In genomic region chr3:146340316-146341055, GRCm38 (mm10) we compare ENCODE assay signal across 19 mouse cellular contexts.
DNase-seq lines count a peak whose midpoint lies in the region; ATAC-seq and TF ChIP-seq lines count a peak whose summit lies in the region.
"Had no signal": no experiment of that assay in that cellular context is flagged by ENCODE, and none has a peak within 500 bp of the region (broad histone marks: within the 10 kb centered on the region; RNA-seq: fewer than 3 reads in every experiment).

No protein-coding gene starts in this region.

- peak; percentile 21 for TF ChIP-seq RAD21 in CH12.LX (IDR thresholded peaks at IDR 0.05; ENCODE audit: low read depth, low read length)

- peaks cover 4% of the 10 kb centered on the region for H3K27me3 ChIP-seq in CH12.LX (replicated peaks)
- no peaks in the 10 kb centered on the region for H3K27me3 ChIP-seq in embryonic facial prominence, embryonic 15.5 days

- 40% methylated on average over 12 of the region's 12 CpGs for WGBS in embryonic facial prominence, embryonic 15.5 days

- H3K4me1 ChIP-seq in CH12.LX (ENCODE audit: control insufficient read depth in 1 of 2, insufficient read depth in 2 of 2) = peaks cover 0 to 5% of the 10 kb centered on the region in 2 experiments; a peak in 3 of 4 replicates
- H3K4me1 ChIP-seq in embryonic facial prominence, embryonic 15.5 days = peaks cover 13% of the 10 kb centered on the region

- no peak for TF ChIP-seq EP300 in CH12.LX (IDR thresholded peaks at IDR 0.05; ENCODE audit: low read length)

- no peak overlapping the region for H3K4me3 ChIP-seq in layer of hippocampus, adult 2 months
- H3K4me3 ChIP-seq in CH12.LX (replicated peaks in 1 of 3; ENCODE audit: low read depth in 2 of 3, low read length in 2 of 3, poor library complexity in 1 of 3) = no peak overlapping the region
- no peak overlapping the region for H3K4me3 ChIP-seq in embryonic facial prominence, embryonic 15.5 days (replicated peaks)
- H3K4me3 ChIP-seq: heart, adult 2 months; hindbrain, embryonic 10.5 days; megakaryocyte, embryonic 14.5 days; neural tube, embryonic 15.5 days had no signal

- no peaks in the 10 kb centered on the region for H3K36me3 ChIP-seq in CH12.LX (replicated peaks in 1 of 2; ENCODE audit: control insufficient read depth in 1 of 2, insufficient read depth in 1 of 2, low read length in 1 of 2)
- H3K36me3 ChIP-seq in embryonic facial prominence, embryonic 15.5 days = no peaks in the 10 kb centered on the region
- H3K36me3 ChIP-seq: hindbrain, embryonic 10.5 days; neural tube, embryonic 15.5 days had no signal

- no peak for ATAC-seq in embryonic facial prominence, embryonic 15.5 days (ENCODE audit: insufficient number of reproducible peaks, low FRiP score, low TSS enrichment, low read depth)
- ATAC-seq: forebrain, embryonic 16.5 days; lung, postnatal 0 days had no signal

- peaks cover 3% of the 10 kb centered on the region for H3K9me3 ChIP-seq in CH12.LX (replicated peaks; ENCODE audit: low read length)
- H3K9me3 ChIP-seq in embryonic facial prominence, embryonic 15.5 days (replicated peaks) = no peaks in the 10 kb centered on the region
- H3K9me3 ChIP-seq: hindbrain, embryonic 10.5 days; neural tube, embryonic 15.5 days had no signal

- DNase-seq in layer of hippocampus, adult 2 months (ENCODE audit: low spot score in 2 of 2) = peak in 1 of 2 experiments; percentile 9
- DNase-seq in layer of hippocampus, adult 9-11 months = no peak
- DNase-seq in 3T3-L1 (ENCODE audit: low read depth, low spot score) (peak; percentile 47), CH12.LX (ENCODE audit: extremely low read depth) (peak; percentile 28), adipocyte (ENCODE audit: low spot score) (no peak)
- DNase-seq in frontal cortex, adult 2 months (ENCODE audit: extremely low spot score in 1 of 2, low spot score in 1 of 2) = no peak
- no peak for DNase-seq in urinary bladder, postnatal 25 days (ENCODE audit: low spot score)
- DNase-seq: cerebellum, adult 8-10 months; heart, adult 2 months; kidney, adult 11 months; kidney, postnatal 10 days; right cerebral cortex, postnatal 4 days; thymus, postnatal 36 days had no signal

- no peak for TF ChIP-seq POLR2A in CH12.LX (IDR thresholded peaks at IDR 0.05; ENCODE audit: low read depth, low read length)

- in situ Hi-C loops in CH12.LX (cut with MboI; ENCODE audit: low pct_ligation_motif_present, low pct_unique_long_range_greater_than_20kb, low sequenced_read_pairs) = loop anchor here (10.0 kb wide), 3 partner anchors 154 to 604 kb away; partner anchors contain the start of genes Gng5 and Spata1

- TF ChIP-seq CTCF in layer of hippocampus, adult 2 months (conservative IDR thresholded peaks at IDR 0.05) = 0 out of 2 replicates have a peak, but pooled peaks have one; percentile 12
- TF ChIP-seq CTCF in CH12.LX (conservative IDR thresholded peaks at IDR 0.05 in 1 of 2, IDR thresholded peaks at IDR 0.05 in 1 of 2; ENCODE audit: low read depth in 2 of 2, low read length in 2 of 2) = peak in 1 of 2 experiments; percentile 60; a peak in 2 of 4 replicates

- no peak overlapping the region for H3K9ac ChIP-seq in CH12.LX (ENCODE audit: insufficient read depth, low read depth)
- no peak overlapping the region for H3K9ac ChIP-seq in embryonic facial prominence, embryonic 15.5 days
- H3K9ac ChIP-seq: neural tube, embryonic 15.5 days had no signal

- no peak overlapping the region for H3K27ac ChIP-seq in layer of hippocampus, adult 2 months
- H3K27ac ChIP-seq in CH12.LX (ENCODE audit: insufficient read depth, low read depth) = no peak overlapping the region
- no peak overlapping the region for H3K27ac ChIP-seq in embryonic facial prominence, embryonic 15.5 days (replicated peaks)
- H3K27ac ChIP-seq: heart, adult 2 months; hindbrain, embryonic 10.5 days had no signal

- H3K79me2 ChIP-seq in CH12.LX (replicated peaks; ENCODE audit: control insufficient read depth, extremely low read depth, insufficient read depth, poor library complexity, severe bottlenecking) = no peaks in the 10 kb centered on the region

- H3K4me2 ChIP-seq in CH12.LX (ENCODE audit: insufficient read depth, low read depth, poor library complexity, severe bottlenecking) = peak overlapping the region; percentile 41
- 0 out of 2 replicates have a peak overlapping the region, but pooled peaks have one; percentile 6 for H3K4me2 ChIP-seq in embryonic facial prominence, embryonic 15.5 days (replicated peaks)
- H3K4me2 ChIP-seq: neural tube, embryonic 15.5 days had no signal

- dilution Hi-C loops in CH12.LX (cut with MboI; ENCODE audit: extremely low pct_ligation_motif_present, extremely low pct_unique_long_range_greater_than_20kb, low sequenced_read_pairs) = no loop called here

TF ChIP-seq in CH12.LX, 34 proteins besides CTCF, POLR2A, EP300 and RAD21:
- TF ChIP-seq ZKSCAN1 (IDR thresholded peaks at IDR 0.05; ENCODE audit: borderline replicate concordance, low read depth, low read length) (no peak), SMC3 (IDR thresholded peaks at IDR 0.05; ENCODE audit: low read depth, low read length) (peak; percentile 53), PAX5 (IDR thresholded peaks at IDR 0.05; ENCODE audit: low read length) (no peak), IRF4 (IDR thresholded peaks at IDR 0.05; ENCODE audit: low read depth, low read length) (peak; percentile 22; the same call in 1 of the 2 replicates), KAT2A (IDR thresholded peaks at IDR 0.05; ENCODE audit: insufficient replicate concordance, low read length) (no peak), CHD2 (IDR thresholded peaks at IDR 0.05; ENCODE audit: low read length) (no peak), TBP (conservative IDR thresholded peaks at IDR 0.05; ENCODE audit: low read depth, low read length) (0 out of 2 replicates have a peak, but pooled peaks have one; percentile 21), ELF1 (IDR thresholded peaks at IDR 0.05; ENCODE audit: low read depth, low read length) (peak; percentile 68), HCFC1 (IDR thresholded peaks at IDR 0.05; ENCODE audit: low read depth, low read length) (peak; percentile 65)

Comparison
In these comparisons a context has a peak if more than half of its experiments do, and no peak if none do; other contexts are left out.
1. DNase-seq: peak in 3T3-L1 (single experiment) and CH12.LX (single experiment); none in layer of hippocampus, adult 9-11 months (single experiment), frontal cortex, adult 2 months (0 of 2), urinary bladder, postnatal 25 days (single experiment) and adipocyte (single experiment).